In the genomic region with DNA sequence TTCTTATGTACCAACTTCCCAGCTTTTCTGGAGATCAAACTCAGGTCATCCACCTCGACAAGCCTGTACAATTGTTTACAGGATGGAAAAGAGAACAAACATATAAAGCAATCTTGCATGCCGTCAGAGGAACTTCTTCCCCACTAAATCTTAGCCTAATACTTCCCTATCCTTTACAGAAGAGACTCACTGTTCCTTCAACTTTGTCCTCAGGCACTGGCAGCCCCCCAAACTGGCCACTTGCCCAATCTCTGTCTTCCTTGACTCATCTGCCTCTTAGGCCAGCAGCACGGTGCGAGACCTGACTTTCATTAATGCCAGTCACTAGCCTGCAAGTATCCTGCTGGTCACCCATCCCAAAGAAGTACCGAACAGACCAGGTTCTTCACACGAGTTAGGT, we compare ENCODE assay signal across 10 mouse cellular contexts. TPM values are rescaled to one million over a fixed set of nuclear protein-coding genes. Genes with fewer than 3 reads are reported as not detected.
DNase-seq lines count a peak whose midpoint lies in the region; ATAC-seq and TF ChIP-seq lines count a peak whose summit lies in the region.
"Had no signal": no experiment of that assay in that cellular context is flagged by ENCODE, and none has a peak within 500 bp of the region (broad histone marks: within the 10 kb centered on the region; RNA-seq: fewer than 3 reads in every experiment).

No protein-coding gene starts in this region.

- H3K9ac ChIP-seq in heart, embryonic 11.5 days (ENCODE audit: low read depth, low read length) = no peak overlapping the region
- H3K9ac ChIP-seq in kidney, postnatal 0 days (ENCODE audit: low read depth, low read length) = no peak overlapping the region
- no peak overlapping the region for H3K9ac ChIP-seq in forebrain, embryonic 14.5 days (ENCODE audit: low read length)
- no peak overlapping the region for H3K9ac ChIP-seq in forebrain, embryonic 16.5 days (replicated peaks; ENCODE audit: low read depth, low read length)

- 74% methylated on average over 6 of the region's 6 CpGs for WGBS in heart, embryonic 11.5 days (ENCODE audit: insufficient replicate concordance)
- WGBS in kidney, postnatal 0 days = 69% methylated on average over 6 of the region's 6 CpGs
- 78% methylated on average over 6 of the region's 6 CpGs for WGBS in forebrain, embryonic 14.5 days
- 69% methylated on average over 6 of the region's 6 CpGs for WGBS in forebrain, embryonic 16.5 days

- no peaks in the 10 kb centered on the region for H3K4me1 ChIP-seq in heart, embryonic 11.5 days (ENCODE audit: control insufficient read depth, insufficient read depth, low read length)
- H3K4me1 ChIP-seq in kidney, postnatal 0 days (replicated peaks; ENCODE audit: insufficient read depth, low read length) = no peaks in the 10 kb centered on the region
- H3K4me1 ChIP-seq in forebrain, embryonic 14.5 days (ENCODE audit: control insufficient read depth, insufficient read depth, low read length) = no peaks in the 10 kb centered on the region
- no peaks in the 10 kb centered on the region for H3K4me1 ChIP-seq in forebrain, embryonic 16.5 days (replicated peaks; ENCODE audit: control insufficient read depth, insufficient read depth, low read length)

- no peak overlapping the region for H3K27ac ChIP-seq in heart, embryonic 11.5 days (ENCODE audit: low read depth, low read length)
- H3K27ac ChIP-seq in kidney, postnatal 0 days = no peak overlapping the region
- H3K27ac ChIP-seq in forebrain, embryonic 14.5 days (ENCODE audit: low read depth, low read length) = no peak overlapping the region
- no peak overlapping the region for H3K27ac ChIP-seq in forebrain, embryonic 16.5 days (ENCODE audit: low read length)
- H3K27ac ChIP-seq: macrophage had no signal

- H3K4me3 ChIP-seq in heart, embryonic 11.5 days (ENCODE audit: low read depth, low read length) = no peak overlapping the region
- no peak overlapping the region for H3K4me3 ChIP-seq in kidney, postnatal 0 days (replicated peaks; ENCODE audit: low read depth, low read length)
- H3K4me3 ChIP-seq in forebrain, embryonic 14.5 days (ENCODE audit: low read depth, low read length) = no peak overlapping the region
- H3K4me3 ChIP-seq in forebrain, embryonic 16.5 days (replicated peaks; ENCODE audit: low read length) = no peak overlapping the region

- no peaks in the 10 kb centered on the region for H3K9me3 ChIP-seq in heart, embryonic 11.5 days (replicated peaks; ENCODE audit: control insufficient read depth, low read length)
- no peaks in the 10 kb centered on the region for H3K9me3 ChIP-seq in kidney, postnatal 0 days (replicated peaks; ENCODE audit: low read length)
- H3K9me3 ChIP-seq in forebrain, embryonic 14.5 days (replicated peaks; ENCODE audit: control insufficient read depth, low read length) = no peaks in the 10 kb centered on the region
- H3K9me3 ChIP-seq in forebrain, embryonic 16.5 days (ENCODE audit: control insufficient read depth, low read length) = no peaks in the 10 kb centered on the region

- no peaks in the 10 kb centered on the region for H3K36me3 ChIP-seq in heart, embryonic 11.5 days (ENCODE audit: control insufficient read depth, insufficient read depth, low read length)
- H3K36me3 ChIP-seq in kidney, postnatal 0 days (ENCODE audit: insufficient read depth, low read length) = no peaks in the 10 kb centered on the region
- H3K36me3 ChIP-seq in forebrain, embryonic 14.5 days (ENCODE audit: control insufficient read depth, insufficient read depth, low read length) = no peaks in the 10 kb centered on the region
- no peaks in the 10 kb centered on the region for H3K36me3 ChIP-seq in forebrain, embryonic 16.5 days (ENCODE audit: control insufficient read depth, insufficient read depth)

- H3K4me2 ChIP-seq in heart, embryonic 11.5 days = no peak overlapping the region
- no peak overlapping the region for H3K4me2 ChIP-seq in kidney, postnatal 0 days (ENCODE audit: low read length)
- H3K4me2 ChIP-seq in forebrain, embryonic 14.5 days (ENCODE audit: low read length) = no peak overlapping the region
- no peak overlapping the region for H3K4me2 ChIP-seq in forebrain, embryonic 16.5 days (ENCODE audit: low read length)

- ATAC-seq in heart, embryonic 11.5 days (replicated peaks; ENCODE audit: insufficient number of reproducible peaks, low FRiP score, low TSS enrichment) = no peak
- ATAC-seq in kidney, postnatal 0 days (replicated peaks; ENCODE audit: low FRiP score, low read depth) = no peak
- ATAC-seq in frontal cortex, adult (ENCODE audit: low TSS enrichment) = no peak
- no peak for ATAC-seq in forebrain, embryonic 14.5 days
- ATAC-seq in forebrain, embryonic 16.5 days = no peak

- DNase-seq in heart, adult 8-10 months (ENCODE audit: low spot score) = peak; percentile 33
- DNase-seq in 3T3-L1 (ENCODE audit: low read depth, low spot score) = peak; percentile 80
- peak; percentile 92 to 93 for DNase-seq in adrenal gland, postnatal 36 days
- peak; percentile 20 for DNase-seq in kidney, postnatal 0 days (ENCODE audit: low spot score)
- DNase-seq in forebrain, embryonic 14.5 days (ENCODE audit: low spot score) = no peak
- DNase-seq: layer of hippocampus, postnatal 36 days had no signal

- TF ChIP-seq CTCF in kidney, postnatal 0 days (IDR thresholded peaks at IDR 0.05; ENCODE audit: low read depth) = no peak

- H3K27me3 ChIP-seq in heart, embryonic 11.5 days (ENCODE audit: control insufficient read depth, insufficient read depth, low read length) = no peaks in the 10 kb centered on the region
- no peaks in the 10 kb centered on the region for H3K27me3 ChIP-seq in kidney, postnatal 0 days (ENCODE audit: insufficient read depth, low read length)
- H3K27me3 ChIP-seq in forebrain, embryonic 14.5 days (replicated peaks; ENCODE audit: control insufficient read depth, insufficient read depth, low read length) = no peaks in the 10 kb centered on the region
- no peaks in the 10 kb centered on the region for H3K27me3 ChIP-seq in forebrain, embryonic 16.5 days (replicated peaks; ENCODE audit: control insufficient read depth, insufficient read depth, low read length)

RNA-seq across cellular contexts. Expression of gene Ncoa1, which starts 11.4 kb away (rescaled TPM):
- total RNA-seq in heart, adult 8-10 months (2022) = 10 to 100 TPM; 28.7 to 31.0 (median 29.4) TPM
- 9.9 and 10.4 TPM in 2 replicates for polyA plus RNA-seq in heart, embryonic 11.5 days (2014; fragmentation: Nextera tagmentation; extraction: Ambion mirVana)
- 10 to 100 TPM; 36.6 to 36.8 TPM for total RNA-seq in adrenal gland, postnatal 36 days (2021)
- 8.2 and 8.7 TPM in 2 replicates for polyA plus RNA-seq in kidney, postnatal 0 days (2015; fragmentation: Nextera tagmentation; extraction: Ambion mirVana)
- polyA plus RNA-seq in forebrain, embryonic 14.5 days (2014; fragmentation: Nextera tagmentation; extraction: Ambion mirVana) = 17.8 and 19.6 TPM in 2 replicates
- polyA plus RNA-seq in forebrain, embryonic 16.5 days (2015; fragmentation: Nextera tagmentation; extraction: Ambion mirVana) = 16.4 and 21.0 TPM in 2 replicates
